Mouse (Mus musculus) right cerebral cortex, postnatal 4 days (tissue): Measurements from ENCODE around the gene Slc1a2.

Experiments
- DNase-seq: peaks from one replicate; pipeline ENCODE4 v3.0.0-alpha.2; 2022

The Slc1a2 gene

DNA sequence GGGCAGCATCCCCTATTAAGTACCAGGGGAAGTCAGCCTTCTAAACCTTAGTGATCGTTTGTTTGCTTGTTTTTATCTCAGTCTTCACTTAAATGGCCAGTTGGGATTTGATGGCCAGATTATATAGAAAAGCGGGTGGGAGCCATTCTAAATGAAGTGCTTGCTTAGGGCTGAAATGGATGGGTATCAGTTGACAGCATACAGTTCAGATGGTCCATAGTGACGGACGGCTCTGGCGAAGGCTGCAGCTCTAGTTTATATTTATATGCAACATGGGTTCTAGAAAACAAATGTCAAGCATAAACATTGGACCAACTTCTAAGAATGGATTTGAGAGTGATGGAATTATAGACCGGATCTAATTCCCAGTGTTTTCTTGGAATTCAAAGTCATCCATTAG is 9.5 kb downstream of the Slc1a2 start:
- DNase-seq = no peak

DNA sequence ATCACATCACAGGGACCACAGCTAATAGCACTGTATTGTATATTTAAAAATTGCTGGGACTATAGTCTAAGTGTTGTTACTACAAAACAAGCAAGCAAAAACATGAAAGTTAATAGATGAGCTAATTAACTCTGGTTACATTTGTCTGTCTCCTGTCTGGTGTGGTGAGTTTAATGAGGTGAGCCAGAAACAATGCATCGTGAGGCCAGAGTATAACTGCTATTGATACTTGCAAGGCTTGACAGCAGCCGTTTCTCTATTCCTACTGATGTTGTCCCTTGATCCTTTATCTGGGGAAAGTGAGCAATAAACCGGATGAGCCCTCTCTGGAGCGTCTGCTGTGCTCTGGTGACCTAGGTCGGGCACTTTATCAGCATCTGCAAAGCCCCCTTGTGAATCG is 11.1 kb downstream of the Slc1a2 start:
- no peak for DNase-seq

DNA sequence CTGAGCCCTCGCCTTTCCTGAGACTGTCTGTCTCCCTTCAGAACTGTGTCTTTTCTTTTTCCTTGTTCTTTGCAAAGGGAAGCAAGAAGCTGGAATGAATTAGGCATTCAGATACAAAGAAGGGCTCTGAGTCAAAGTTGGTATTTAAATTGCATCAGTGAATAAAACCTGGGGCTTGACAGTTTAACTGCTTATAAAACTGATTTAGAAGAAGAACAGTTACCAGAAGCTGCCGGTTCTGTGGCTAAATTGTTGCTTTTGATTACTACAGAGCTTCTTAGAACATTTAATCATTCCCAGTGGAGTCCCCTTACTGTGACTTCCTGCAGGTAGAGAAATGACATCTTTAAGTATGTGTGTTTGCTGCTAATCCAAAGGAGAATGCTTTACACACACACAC is 16.1 kb downstream of the Slc1a2 start:
- no peak for DNase-seq

DNA sequence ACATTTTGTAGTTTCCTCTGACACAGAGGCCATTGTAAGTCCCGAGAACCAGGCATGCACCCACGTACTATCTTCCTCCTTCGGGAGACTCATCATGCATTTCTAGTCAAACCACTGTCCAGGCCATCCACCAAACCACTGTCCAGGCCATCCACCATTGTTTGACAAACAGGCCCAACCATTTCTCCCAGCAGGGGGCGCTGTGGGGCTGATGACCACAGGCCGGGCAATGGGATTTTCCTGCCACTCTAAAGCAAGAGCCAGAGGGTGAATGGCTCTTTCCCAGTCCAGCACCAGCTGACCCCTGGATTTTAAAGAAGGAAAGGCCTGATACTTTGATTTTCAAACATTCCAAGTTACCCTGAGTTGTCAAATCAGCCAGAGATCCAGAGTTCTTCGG is 16.8 kb downstream of the Slc1a2 start:
- peak; percentile 71 for DNase-seq

DNA sequence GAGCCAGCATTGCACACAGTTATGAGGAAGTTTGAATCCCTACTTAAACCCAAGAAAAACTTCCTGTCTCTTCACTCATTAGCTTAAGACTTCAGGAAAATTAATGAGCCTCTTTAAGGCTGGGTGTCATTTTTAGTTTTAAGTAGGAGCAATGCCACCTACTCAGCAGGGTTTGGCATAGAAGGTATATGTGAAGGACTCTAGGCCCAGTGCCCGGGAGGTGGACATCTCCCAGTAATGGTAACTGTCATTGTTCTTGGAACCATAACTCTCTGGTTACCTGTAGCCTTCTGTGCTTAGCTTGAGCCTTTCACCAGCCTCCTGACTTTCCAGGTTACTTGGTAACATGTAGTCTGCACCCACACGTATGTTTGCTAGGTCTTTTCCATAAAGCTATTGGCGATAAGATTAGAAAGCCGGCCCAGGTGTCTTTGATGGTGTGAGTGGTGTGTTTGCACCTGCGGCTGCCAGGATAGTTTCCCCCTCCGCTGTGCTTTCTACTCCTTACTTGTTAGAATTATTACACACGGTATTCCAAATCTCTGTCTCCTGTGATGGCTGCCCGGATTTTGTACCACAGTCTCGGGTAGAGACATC is 18.4 kb downstream of the Slc1a2 start:
- DNase-seq = no peak

DNA sequence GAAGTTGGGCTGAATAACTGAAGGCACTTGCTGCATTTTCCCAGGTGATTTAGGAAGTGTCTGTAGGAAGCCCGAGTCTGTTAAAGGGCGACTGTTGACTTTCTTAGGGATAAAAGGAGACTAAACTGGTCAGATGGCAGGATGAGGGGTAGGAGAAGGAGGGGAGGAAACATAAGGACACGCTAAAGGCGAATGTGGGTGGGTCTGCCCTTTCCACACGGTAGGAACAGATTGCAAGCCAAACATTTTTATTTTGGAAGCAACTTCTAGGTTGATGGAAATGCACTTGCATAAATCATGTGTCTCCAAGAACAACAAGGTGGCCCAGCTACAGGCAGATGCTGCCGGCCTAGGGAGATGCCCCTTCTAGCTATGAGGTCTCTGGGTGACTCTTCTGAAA is 18.9 kb downstream of the Slc1a2 start:
- DNase-seq = no peak

DNA sequence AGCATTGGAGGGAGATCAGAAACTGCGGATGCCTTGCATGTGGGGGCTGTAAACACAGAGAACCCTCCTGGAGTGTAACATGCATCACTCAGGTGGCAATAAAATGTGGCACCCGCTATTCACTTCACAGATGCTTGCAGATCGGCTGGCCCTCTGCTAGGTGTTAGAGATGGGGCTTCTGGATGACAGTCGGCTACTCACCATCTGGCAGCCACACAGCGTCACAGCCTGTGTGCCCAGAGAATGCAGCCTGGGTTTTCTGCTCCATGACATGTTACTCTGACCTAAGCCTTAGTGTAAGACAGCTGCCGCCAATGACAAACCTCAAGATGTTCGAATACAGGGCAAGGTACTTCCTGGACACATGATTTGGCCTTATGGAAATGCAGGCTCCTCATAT is 22.9 kb downstream of the Slc1a2 start:
- no peak for DNase-seq

DNA sequence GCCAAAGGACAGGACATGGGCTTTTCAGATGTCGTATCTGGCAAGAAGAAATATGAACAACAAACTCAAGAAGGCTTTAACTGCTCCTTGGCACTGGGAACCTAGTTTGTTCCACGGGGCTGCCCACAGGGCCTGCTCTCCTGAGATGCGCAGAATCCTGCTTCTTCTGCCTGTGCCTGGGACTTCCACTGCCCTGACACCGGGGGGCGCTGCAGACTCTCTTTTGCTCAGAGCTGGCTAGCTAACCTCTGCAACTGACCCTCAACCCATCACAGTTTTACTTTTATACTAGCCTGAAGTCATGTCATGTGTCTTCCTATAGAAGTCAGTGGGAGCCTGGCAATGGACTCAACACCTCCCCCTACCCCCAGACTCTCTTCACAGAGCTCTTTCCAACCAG is 23.7 kb downstream of the Slc1a2 start:
- peak; percentile 45 for DNase-seq

DNA sequence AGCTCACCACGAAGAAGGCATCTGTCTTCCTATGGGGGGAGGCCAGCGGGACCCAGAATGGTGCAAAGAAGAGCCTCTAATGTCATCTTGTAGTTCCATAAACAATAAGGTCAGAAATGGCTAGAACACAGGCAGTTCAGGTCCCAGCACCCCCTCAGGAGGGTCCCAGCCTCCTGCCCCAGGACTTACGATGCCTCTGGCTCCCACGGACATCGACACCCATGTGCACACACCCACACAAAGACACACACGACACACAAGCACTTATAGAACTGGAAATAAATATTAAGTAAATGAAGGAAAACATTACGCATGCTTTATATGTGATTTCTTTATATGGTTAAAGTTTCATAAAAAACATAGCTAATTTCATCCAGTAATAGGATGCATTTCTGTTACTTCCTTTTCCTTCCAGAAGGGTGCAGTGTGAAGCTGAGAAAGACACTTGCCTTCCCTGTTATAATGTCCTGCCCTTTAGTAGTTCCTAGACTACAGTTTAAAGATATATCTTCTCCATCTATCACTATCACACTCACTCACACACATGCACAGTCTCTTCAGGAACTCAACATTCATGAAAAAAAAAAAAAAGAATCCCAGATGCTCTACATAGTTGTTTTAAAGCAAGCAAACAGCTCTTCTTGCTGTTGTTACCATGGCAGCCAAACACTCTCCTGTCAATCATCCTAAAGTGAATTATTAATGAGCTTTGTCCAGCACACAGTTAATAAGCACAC is 27.1 kb downstream of the Slc1a2 start:
- no peak for DNase-seq

DNA sequence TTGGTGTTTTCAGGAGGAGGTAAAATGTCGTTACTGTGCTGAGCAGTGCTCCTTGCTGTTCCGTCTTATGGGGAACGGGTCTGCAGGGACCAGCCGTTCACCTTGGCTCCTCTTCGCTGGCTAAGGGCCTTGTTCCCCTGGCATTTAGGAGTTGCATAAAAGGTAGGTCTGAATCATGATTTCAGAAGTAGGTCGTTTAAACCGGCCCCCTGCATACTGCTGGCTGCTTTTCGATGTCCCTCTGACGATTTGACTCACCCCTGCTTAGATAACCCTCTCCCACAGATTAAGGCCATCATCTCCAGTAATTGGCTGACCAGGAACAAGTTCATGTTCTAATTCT is 27.6 kb downstream of the Slc1a2 start:
- DNase-seq = no peak

DNA sequence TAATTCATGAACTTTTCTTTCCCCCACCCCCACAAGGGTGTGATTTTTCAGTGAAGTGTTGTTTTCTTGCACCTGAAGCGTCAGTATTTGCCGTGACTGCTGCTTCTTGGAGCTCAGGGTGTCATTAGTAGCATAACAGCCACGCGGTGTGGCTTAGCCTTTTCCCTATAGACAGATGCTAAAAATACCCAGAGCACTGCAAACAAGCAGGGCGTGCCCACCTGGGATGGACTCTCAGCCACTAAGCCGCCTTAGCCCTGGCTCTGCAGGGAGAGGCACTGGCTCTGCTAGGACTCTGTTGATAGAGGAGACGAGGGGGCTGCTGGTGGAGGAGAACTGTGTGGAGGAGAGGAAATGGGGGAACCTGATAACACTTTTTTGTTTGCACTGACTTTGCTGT is 35.1 kb downstream of the Slc1a2 start:
- no peak for DNase-seq

DNA sequence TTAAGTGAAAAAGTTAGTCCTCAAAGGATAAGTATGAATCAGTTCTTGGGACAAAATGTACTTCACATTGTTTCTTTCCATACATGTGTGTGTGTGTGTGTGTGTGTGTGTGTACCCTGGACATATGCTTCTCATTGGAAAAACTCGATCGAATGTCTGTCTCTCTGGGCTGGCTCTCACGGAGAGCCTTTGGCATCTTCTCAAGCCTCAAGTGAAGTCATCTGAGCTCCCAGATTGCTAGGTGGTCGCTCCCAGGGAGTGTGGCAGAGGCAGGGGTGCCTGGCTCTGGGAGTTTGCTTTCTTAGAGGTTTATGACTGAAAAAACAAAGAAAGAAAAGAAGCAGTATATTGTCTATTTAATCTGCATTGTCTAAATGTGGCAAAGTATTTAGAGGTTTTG is 36.3 kb downstream of the Slc1a2 start:
- no peak for DNase-seq

DNA sequence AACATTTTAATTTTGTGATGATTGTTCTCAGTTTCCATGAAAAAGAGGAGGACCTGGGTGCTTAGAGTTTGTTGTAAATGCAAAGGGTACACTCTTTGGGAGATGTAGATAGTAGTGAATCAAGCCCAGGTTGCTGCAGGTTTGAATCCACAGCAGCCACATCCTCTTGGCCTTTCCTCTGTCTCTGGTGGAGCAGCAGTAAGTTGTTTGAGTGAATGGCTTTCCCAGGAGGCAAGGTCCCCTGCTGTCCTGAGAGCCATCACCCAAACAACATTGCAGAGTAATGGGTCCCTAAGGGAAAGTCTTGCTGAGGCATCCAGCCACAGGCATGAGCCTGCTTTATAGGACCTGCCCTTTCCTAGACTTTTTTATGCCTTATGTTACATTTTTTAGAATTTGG is 37.1 kb downstream of the Slc1a2 start:
- no peak for DNase-seq

DNA sequence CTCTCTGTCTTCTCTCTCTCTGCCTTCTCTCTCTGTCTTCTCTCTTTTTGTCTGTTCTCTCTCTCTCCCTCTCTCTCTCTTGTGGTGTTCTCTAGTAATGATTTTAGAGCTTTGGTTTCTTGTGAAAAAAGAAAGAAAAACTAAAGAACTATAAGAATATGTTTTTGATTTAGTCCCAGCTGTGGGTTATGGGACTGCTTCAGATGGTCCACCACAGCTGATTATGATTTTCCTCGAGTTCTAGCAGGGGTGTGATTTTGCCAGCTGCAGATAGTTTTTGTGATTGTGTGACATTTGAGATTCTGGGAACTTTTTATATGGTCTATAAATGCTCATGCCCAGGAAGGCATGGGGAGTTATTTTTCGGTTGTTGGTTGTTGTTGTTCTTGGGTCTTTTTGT is 39.3 kb downstream of the Slc1a2 start:
- DNase-seq = no peak

DNA sequence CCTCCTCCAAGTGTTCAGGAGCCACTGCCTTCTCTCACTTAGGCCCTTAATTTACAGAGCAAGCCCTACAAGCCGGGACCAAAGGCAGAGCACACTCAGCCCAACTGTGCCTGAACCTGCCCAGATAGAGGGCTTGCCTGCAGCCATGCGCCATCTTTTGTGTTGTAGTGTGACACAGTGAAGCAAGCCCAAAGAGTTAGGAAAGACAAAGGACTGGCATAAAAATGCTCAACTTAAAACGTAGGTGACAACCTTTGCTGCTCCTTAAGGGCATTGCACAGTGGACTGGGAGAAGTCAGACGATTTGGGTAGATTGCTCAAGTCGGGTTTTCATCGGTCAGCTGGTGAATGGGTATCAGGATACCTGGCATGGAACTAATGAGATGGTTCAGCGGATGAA is 41.5 kb downstream of the Slc1a2 start:
- DNase-seq = no peak

DNA sequence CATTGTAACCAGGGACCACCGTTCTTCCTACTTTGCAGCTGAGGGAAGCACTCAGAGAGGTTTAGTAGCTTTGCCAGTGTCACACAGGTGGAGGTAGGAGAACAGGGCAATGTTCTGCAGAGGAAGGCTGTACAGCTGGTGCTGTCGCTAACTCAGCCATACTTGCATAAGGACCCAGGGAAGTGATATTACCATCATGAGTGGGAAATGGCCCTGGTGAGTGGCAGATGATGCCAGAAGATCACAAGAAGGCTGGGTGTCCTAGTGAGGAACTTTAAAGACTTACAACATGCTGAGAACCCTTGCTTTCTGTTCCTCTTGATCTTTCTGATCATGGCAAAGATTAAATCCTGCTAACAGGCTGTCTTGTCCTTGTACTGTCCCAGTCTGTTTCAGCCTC is 42.2 kb downstream of the Slc1a2 start:
- DNase-seq = no peak

DNA sequence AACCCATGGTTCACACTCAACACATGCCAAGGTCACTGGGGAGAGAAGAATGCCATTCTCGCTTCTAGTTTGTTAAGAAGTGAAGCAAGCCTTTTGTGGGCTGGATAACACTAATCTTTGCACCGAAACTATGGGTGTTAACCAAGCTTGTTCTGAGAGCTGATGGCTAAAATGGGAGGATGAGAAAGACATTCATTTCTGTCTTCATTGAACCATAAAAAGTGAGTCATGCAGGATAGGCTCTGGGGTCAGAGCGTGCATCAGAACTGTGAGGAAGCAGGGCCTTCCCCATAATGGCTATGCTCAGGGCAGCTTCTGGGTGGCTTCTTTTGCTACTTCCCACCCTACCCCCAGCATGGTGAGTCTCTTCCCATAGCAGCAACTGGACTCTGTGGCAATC is 42.9 kb downstream of the Slc1a2 start:
- no peak for DNase-seq

DNA sequence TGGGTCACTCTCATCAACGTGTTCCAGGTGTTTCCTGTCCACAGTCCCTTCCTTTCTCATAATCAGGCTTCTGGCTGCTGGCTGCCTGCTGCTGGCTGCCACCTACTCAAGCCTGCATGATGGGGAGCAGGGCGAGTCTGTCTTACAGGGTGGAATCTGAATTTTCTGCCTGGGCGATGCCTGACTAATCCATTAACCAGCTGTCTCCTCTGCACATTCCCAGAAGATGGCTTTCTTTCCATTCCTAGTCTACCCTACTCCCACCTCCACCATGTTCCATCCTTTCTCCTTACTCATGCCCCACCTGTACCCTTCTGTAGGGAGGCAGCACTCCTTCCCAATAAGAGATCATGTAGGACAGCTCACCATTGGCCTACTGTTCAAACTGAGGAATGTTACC is 45.1 kb downstream of the Slc1a2 start:
- no peak for DNase-seq

DNA sequence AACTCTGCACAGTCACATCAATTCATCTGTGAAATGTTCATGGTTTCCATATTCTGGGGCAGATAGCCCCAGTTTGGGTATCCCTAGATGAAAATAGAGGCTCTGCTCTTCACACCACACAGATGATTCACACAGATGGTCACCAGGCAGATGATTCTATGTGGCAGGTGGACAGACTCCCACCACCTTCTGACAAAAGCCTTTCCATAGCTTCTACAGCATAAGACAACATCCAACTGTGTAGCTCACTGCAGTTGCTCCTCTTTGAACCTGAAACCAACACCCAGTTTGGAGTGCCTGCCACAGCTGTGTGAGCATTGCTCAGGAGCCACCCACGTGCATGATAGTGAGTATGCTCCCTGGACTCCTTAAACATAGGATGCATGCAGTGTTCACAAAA is 46.3 kb downstream of the Slc1a2 start:
- no peak for DNase-seq

DNA sequence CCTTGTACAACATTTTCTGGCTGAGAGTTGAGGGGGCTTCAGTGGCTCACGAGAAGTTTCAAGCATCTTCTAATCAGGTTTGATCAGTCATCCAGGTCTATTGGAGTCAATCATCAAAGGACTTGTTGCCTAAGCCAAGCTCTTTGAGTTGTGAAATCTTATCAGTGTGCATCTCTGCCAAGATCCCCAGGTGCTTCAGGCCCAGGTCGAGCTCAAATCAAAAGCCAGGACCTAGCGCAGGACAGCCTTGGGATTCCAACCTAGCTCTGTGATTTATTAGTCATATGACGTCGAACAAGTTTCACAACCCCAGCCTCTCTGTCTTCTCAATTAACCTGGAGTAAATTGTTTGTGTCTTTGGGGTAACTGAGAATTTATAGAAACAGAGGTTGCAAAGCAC is 53.1 kb downstream of the Slc1a2 start:
- DNase-seq = no peak

DNA sequence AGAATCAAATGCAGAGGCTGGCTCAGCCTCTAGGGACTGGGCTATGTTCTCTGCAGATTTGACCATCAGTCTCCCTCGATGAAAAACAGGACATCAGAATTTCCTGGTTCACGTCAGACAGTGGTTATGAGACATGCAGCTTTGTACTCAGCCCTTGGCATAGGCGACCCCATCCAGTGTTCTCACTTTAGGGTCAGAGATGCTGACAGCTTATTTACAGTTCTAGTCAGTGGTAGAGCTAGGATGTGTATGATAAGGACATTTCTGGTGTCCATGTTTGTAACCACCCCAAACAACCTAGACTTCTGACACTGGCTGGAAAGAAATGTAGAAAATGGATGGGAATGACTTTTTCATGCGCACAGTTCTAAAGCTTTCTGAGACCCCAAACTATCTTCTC is 53.6 kb downstream of the Slc1a2 start:
- DNase-seq = no peak

DNA sequence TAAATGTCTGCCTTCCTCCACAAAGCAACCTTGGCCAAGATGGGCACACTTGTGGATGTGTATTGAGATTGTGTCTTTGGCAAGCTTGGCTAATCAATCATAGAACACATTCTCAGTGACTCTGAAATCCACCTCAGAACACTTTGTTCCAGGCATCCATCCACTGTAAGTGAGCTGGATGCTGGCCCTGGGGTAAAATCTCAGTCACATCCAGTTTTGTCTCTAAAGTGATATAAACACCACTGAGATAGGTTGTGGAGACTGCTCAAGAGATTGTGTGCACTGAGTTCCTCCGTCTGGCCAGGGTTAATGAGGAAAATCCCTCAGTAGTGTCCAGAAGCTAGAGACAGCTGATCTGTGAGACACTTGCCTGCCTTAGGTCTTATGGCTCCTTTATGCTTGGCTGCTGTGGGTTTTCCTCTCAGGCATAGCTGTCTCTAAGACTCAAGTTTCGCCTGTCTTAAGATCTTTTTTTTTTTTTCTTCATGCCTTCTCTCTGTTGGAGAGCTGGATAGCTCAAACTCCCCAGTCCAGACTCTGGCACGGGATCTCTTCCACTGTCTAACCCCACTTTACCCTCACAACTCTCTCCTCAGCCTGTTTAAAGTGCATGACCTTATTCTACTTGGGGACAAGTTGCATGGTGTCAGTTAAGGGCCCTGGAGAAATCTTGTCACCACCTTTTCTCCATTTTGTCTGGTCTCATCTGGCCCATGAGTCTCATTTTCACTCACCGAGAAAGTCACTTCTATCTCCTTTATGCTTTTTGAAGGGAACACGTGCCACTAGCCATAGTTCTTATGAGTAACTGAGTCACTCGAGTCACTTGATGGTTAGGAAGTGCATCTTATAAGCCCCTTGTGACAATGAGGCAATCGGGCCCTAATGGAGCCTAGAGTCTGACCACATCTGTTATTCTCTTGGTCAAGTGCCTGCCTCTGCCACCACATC is 54.5 kb downstream of the Slc1a2 start:
- no peak for DNase-seq

DNA sequence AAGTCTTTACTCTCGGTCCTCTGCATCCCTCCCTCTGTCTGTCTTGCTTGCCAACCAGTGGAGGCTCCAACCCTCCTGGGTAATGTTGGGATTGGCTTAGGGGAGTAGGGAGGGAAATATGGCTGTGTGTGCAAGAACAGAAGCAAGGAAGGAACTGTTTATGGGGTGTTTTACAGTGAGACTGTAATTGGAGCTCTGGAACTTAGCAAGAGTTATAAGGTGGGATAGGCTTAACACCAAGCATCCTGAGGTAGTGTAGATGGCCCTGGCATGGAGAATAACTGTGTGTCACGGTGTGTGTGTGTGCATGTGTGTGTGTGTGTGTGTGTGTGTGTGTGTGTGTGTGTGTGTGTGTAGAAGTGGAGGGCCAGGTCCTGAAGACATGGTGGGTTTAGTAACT is 55.9 kb downstream of the Slc1a2 start:
- DNase-seq = no peak

DNA sequence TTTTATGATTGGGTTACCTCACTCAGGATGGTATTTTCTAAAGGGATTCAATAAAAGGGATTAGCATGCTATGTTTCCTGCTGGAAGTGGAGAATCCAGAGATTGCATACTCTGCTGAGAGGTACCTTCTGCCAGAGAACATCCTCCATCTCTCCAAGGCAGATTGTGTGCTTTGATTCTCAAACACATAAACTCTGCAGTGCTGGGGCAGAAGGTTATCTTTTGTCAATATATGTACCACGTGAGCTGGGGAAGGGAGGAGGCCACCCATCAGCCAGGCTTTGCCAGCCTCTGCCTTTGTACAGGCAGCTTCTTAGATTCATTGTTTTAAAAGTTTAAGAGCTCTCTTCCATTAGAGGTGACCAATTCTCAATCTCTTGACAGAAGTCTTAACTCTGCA is 57.3 kb downstream of the Slc1a2 start:
- no peak for DNase-seq
